Mouse (Mus musculus): ENCODE results near the gene Park7.

DNA sequence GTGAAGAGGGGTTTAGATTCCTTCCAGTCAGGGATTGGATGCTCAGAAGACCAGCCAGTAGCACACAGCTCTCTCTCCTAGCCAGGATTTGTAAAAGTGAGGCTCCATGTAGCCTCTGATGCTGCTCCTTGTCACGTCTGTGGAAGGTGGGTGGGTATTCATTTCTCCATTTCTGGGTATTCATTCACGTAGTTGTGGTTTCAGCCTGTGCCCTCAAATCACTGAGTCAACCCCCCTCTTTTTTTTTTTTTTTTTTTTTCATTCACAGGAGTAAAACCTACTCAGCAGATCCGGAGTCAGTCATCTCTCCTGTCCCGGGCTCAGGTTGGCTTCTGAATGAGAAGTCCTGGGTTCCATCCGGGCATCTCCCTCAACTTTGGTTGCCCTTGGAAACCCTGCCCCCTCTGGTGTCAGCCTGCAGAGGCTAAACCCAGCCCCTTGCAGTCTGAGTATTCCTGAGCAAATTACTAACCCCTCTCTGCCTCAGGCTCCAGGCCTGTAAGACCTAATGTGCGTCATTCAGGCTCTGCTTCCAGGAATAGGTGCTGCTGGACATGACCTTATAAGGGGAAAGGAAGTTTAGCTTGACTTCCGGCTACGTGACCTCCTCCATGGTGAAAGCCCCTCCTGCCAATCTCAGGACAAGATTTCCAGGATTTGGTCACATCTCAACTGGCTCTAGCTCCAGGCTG is 3.2 kb upstream of the Park7 start:
- no peak for TF ChIP-seq MAX (IDR thresholded peaks at IDR 0.05; ENCODE audit: low read length)
- TF ChIP-seq USF2 (IDR thresholded peaks at IDR 0.05; ENCODE audit: borderline replicate concordance in 1 of 2, insufficient read depth in 1 of 2, low read depth in 1 of 2, low read length in 2 of 2) = no peak
- no peak for TF ChIP-seq MAZ (IDR thresholded peaks at IDR 0.05; ENCODE audit: low read depth, low read length)
- TF ChIP-seq TBP (IDR thresholded peaks at IDR 0.05; ENCODE audit: low read depth, low read length) = no peak
